Mouse (Mus musculus) left cerebral cortex, adult 2 months (tissue): ENCODE results near the gene Sike1. TPM values are rescaled to one million over a fixed set of nuclear protein-coding genes. Genes with fewer than 3 reads are reported as not detected.
A peak's percentile ranks its signal among the peaks of the same experiment; 100 is the strongest.

ENCODE experiments used
- DNase-seq, 2 experiments: peaks; one replicate each; pipeline ENCODE4 v3.0.0; 2021 to 2022; ENCODE audit warnings: low spot score in 2 of 2, mixed read lengths in 1 of 2; ENCODE audit errors: extremely low spot score in 1 of 2
- H3K27ac ChIP-seq: fragments of 200-600 bp; 2 replicates; pipeline ENCODE4 v1.8.1; 2022
- H3K4me3 ChIP-seq: fragments of 200-600 bp; 2 replicates; pipeline ENCODE4 v1.8.1; 2022
- CTCF ChIP-seq: fragments of 200-600 bp; IDR thresholded peaks from 2 replicates; pipeline ENCODE4 v1.8.1; 2022; ENCODE audit warnings: antibody characterized with exemption, mild to moderate bottlenecking, moderate library complexity
- intact Hi-C: fragments of 180-260 bp; cut with DNase I; formaldehyde crosslinking; loops from one replicate; pipeline ENCODE4 v1.15.1; 2025
- total RNA-seq, 2 experiments: library from RNA; stranded (reverse); gene quantifications; 2 replicates each; pipeline ENCODE4 v1.2.3; 2021

Gene Sike1
- total RNA-seq, 2 experiments from 2014 or later = 69.9 to 78.3 TPM

GRCm38 (mm10) chr3:102991041-102991440 is 4.5 kb upstream of the Sike1 start:
- intact Hi-C loops = loop anchor here (10.0 kb wide), 1 partner anchor 276 kb away; no protein-coding TSS in a partner anchor
- no peak overlapping the region for H3K4me3 ChIP-seq
- no peak for TF ChIP-seq CTCF
- no peak for DNase-seq
- no peak overlapping the region for H3K27ac ChIP-seq

GRCm38 (mm10) chr3:102992936-102993335 is 2.6 kb upstream of the Sike1 start:
- intact Hi-C loops = loop anchor here (10.0 kb wide), 1 partner anchor 278 kb away; no protein-coding TSS in a partner anchor
- no peak overlapping the region for H3K27ac ChIP-seq
- no peak overlapping the region for H3K4me3 ChIP-seq
- no peak for TF ChIP-seq CTCF
- DNase-seq = peak in 1 of 2 experiments; percentile 37

- intact Hi-C loops = loop anchor here (1.0 to 10.0 kb wide), 2 partner anchors 25 to 280 kb away; partner anchors contain the start of gene Csde1
- peak overlapping the region; percentile 90 for H3K27ac ChIP-seq
- H3K4me3 ChIP-seq = peak overlapping the region; percentile 66
- no peak for TF ChIP-seq CTCF
- DNase-seq = no peak
Measured at GRCm38 (mm10) chr3:102995233-102995604, 289 bp upstream of the Sike1 start.

DNA sequence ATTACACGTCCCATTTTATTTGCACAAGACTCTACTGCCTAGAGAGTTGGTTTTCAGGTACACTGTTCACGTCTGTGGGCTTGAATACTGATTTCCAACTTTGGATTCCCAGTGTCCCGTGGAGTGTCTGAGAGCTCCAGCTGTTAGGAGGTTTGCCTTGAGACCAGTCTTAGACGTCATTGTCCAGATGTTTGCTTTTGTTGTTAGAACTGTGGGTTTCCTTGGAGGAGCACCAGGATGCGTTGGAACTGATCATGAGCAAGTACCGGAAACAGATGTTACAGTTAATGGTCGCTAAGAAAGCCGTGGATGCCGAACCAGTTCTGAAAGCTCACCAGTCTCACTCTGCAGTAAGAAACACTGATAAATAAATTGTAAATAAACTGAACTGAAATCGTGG is 1.5 kb downstream of the Sike1 start:
- Histone ChIP-seq H3K27ac (no peak overlapping the region), H3K4me3 (peak overlapping the region; percentile 66; the same call in 1 of the 2 replicates)
- intact Hi-C loops = loop anchor here (10.0 kb wide), 1 partner anchor 282 kb away; no protein-coding TSS in a partner anchor
- DNase-seq = no peak
- no peak for TF ChIP-seq CTCF

DNA sequence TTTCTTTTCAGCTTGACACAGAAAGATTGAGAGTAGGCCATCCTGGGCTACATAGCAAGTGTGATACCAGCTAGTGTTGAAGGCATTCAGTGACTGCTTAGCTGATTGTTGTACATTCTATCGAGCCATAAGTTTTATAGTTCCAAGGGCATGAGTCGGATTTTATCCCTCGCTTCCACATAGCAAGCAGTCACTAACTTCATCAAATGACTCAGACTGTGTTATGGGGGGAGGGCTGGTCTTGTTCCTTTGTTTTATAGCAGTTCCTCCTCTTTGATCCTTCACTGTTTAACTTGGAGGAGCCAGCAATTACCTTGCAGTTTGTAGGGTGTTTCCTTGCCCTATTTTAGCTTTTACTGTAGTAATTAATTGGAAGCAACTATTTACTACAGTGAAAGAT is 2.1 kb downstream of the Sike1 start:
- TF ChIP-seq CTCF = no peak
- intact Hi-C loops = loop anchor here (10.0 kb wide), 1 partner anchor 283 kb away; no protein-coding TSS in a partner anchor

GRCm38 (mm10) chr3:103001595-103001994 is 6.1 kb downstream of the Sike1 start:
- intact Hi-C loops = no loop called here
- H3K27ac ChIP-seq = no peak overlapping the region
- TF ChIP-seq CTCF = no peak
- DNase-seq = no peak
- no peak overlapping the region for H3K4me3 ChIP-seq

More for the DNA sequence above, 2.1 kb downstream of the Sike1 start:
- Histone ChIP-seq H3K27ac (no peak overlapping the region), H3K4me3 (no peak overlapping the region)
- DNase-seq = no peak

GRCm38 (mm10) chr3:103017350-103017749 is 21.8 kb downstream of the Sike1 start:
- H3K4me3 ChIP-seq = no peak overlapping the region
- intact Hi-C loops = no loop called here
- no peak for DNase-seq
- no peak overlapping the region for H3K27ac ChIP-seq
- no peak for TF ChIP-seq CTCF

- DNase-seq = no peak
- Histone ChIP-seq H3K27ac (peak overlapping the region; percentile 99), H3K4me3 (peak overlapping the region; percentile 72; the same call in 1 of the 2 replicates)
- intact Hi-C loops = no loop called here
- no peak for TF ChIP-seq CTCF
Measured at GRCm38 (mm10) chr3:103019462-103019861, 24.0 kb downstream of the Sike1 start.

DNA sequence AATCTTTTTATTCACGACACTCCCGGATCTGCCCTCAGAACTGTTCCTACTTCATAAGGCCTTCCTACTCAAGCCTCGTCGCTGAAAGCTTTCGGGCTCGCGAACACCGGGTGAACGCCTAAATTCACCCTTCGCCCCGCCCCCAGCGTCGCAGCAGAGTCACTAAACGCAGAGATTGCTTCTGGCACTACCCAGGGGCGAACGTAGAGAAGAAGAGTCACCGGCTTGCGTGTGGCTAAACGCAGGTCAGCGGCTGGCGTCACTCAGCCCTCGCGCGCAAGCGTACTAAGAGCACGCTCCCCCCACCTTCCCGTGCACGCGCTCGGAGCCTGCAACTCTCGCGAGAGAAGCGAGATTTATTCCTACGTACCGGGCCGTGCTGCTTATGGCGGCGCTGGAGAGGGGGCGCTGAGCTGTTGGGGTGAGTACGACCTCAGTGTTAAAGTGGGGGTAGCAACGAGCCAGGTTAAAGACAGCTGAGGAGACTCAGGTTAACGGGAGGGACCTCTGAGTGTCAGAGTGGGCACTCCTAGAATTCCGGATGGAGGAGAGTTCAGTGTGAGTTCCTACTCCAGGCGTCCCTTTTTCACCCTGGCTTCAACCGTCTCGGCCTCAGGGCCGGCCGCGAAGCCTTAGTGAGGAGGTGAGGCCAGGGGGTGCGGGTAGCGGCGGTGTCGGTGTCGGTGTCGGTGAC is 24.9 kb downstream of the Sike1 start, which contains the start of gene Csde1:
TSS of gene Csde1 (plus strand) at position 178 of the 694 bp plus-strand sequence.
- Histone ChIP-seq H3K4me3 (peak within 1 kb of the TSS; percentile 72), H3K27ac (peak within 1 kb of the TSS; percentile 99)
- peak; percentile 97 to 98 for DNase-seq
- intact Hi-C loops = loop anchor here (1.0 to 5.0 kb wide), 3 partner anchors 25 to 150 kb away; partner anchors contain the start of genes Bcas2, Nras and Sike1
- no peak; the same call in 1 of the 2 replicates for TF ChIP-seq CTCF

DNA sequence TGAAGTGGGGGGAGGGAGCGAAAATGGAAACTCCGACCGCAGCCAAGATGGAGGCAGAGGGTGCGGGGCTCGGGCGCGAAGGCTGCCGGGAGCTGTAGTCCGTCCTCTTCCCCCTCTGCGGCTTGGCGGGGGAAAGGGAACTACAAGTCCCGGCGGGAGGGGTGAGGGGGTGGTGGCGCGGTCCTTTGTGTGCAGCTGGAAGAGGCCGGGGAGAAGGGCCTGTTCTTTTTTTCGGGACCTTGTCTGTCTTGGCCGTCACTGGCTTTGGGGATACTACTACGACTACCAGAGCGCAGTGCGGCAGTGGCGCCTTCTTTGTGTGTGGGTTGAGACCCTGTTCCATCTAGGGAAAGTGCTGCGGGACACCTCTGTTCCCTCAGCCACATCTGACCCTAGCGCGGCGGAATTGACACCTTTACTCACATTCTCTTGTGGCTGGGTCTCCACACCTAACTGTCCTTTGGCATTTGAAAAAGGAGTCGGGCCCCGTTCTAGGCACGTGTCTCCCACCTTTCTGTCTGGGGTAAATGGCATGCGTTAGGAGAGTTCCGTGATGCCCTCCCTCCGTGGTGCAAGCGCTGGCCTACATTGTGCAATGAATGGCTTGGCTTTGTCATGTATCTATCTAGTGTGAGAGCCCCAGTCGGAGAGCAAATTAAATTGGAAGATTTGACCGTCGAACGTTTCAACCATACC is 25.6 kb downstream of the Sike1 start:
- H3K27ac ChIP-seq = peak overlapping the region; percentile 99
- H3K4me3 ChIP-seq = peak overlapping the region; percentile 72
- peak; percentile 88 to 89 for DNase-seq
- no peak for TF ChIP-seq CTCF
- intact Hi-C loops = loop anchor here (1.0 to 5.0 kb wide), 3 partner anchors 26 to 150 kb away; partner anchors contain the start of genes Bcas2, Nras and Sike1

DNA sequence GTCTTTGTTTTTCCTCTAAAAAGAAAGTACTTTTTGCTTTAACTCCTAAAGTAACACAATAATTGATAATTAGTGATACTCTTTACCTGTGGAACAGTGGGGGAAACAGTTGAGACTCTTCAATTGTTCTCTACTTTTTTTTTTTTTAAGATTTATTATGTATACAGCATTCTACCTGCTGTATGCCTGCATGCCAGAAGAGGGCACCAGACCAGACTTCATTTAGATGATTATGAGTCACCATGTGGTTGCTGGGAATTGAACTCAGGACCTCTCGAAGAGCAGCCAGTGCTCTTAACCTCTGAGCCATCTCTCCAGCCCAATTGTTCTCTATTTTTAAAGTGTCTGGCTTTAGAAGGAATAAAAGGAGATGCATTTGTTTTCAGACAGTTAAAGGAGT is 30.7 kb downstream of the Sike1 start:
- DNase-seq = no peak
- intact Hi-C loops = no loop called here
- Histone ChIP-seq H3K27ac (no peak overlapping the region), H3K4me3 (no peak overlapping the region)
- peak; percentile 35 for TF ChIP-seq CTCF

DNA sequence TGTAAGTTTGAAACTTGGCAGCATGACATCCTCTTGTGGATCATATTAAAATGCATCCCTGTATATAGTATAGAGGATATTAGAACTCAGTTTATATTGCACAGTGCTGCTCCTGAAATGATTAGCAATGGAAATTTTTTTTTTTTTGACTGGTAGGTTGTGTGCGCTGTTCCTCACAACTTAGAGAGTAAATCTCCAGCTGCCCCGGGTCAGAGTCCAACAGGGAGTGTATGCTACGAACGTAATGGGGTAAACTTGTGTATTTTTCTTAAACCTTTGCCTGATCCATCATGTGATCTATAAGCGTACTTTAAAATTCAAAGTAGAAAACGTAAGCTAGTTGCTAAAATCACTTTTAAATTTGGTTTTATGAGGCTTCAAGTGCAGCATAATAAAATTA is 44.8 kb downstream of the Sike1 start:
- intact Hi-C loops = loop anchor here (5.0 kb wide), 1 partner anchor 297 kb away; no protein-coding TSS in a partner anchor
- H3K27ac ChIP-seq = no peak overlapping the region
- TF ChIP-seq CTCF = no peak
- no peak for DNase-seq
- no peak overlapping the region for H3K4me3 ChIP-seq
